Mouse (Mus musculus) lung, embryonic 15.5 days (tissue): ENCODE measurements around the gene Ckb. TPM values are rescaled to one million over a fixed set of nuclear protein-coding genes. Genes with fewer than 3 reads are reported as not detected.
A peak's percentile ranks its signal among the peaks of the same experiment; 100 is the strongest.
"Not testable (repeated sequence)": the region's sequence is repeated elsewhere in the genome, so short reads cannot be mapped to it uniquely, and the experiment has no call there.

ENCODE experiments used
- ATAC-seq: fragments of 200-750 bp; cut with Nextera tagmentation; 2 replicates; pipeline ENCODE4 v1.8.0; 2017; ENCODE audit warnings: moderate number of reproducible peaks, borderline replicate concordance; ENCODE audit not compliant: low FRiP score, low TSS enrichment; ENCODE audit errors: extremely low read depth
- H3K27ac ChIP-seq: fragments of 300-500 bp; sonication (generic); 2 replicates; pipeline ENCODE4 v1.5.1; 2015; ENCODE audit warnings: moderate library complexity, mild to moderate bottlenecking, inconsistent platforms
- H3K27me3 ChIP-seq: fragments of 300-500 bp; sonication (generic); 2 replicates; pipeline ENCODE4 v1.6.1; 2015; ENCODE audit warnings: inconsistent platforms
- H3K36me3 ChIP-seq: fragments of 300-500 bp; sonication (generic); 2 replicates; pipeline ENCODE4 v1.6.1; 2015; ENCODE audit warnings: inconsistent platforms
- H3K4me1 ChIP-seq: fragments of 300-500 bp; sonication (generic); 2 replicates; pipeline ENCODE4 v1.6.1; 2015; ENCODE audit warnings: inconsistent platforms
- H3K4me2 ChIP-seq: fragments of 300-500 bp; sonication (generic); 2 replicates; pipeline ENCODE4 v1.6.1; 2015; ENCODE audit warnings: inconsistent platforms, mild to moderate bottlenecking, moderate library complexity
- H3K4me3 ChIP-seq: fragments of 300-500 bp; sonication (generic); 2 replicates; pipeline ENCODE4 v1.5.1; 2015; ENCODE audit warnings: mild to moderate bottlenecking, inconsistent platforms
- H3K9ac ChIP-seq: fragments of 300-500 bp; sonication (generic); 2 replicates; pipeline ENCODE4 v1.6.1; 2015; ENCODE audit warnings: inconsistent platforms
- H3K9me3 ChIP-seq: fragments of 300-500 bp; sonication (generic); 2 replicates; pipeline ENCODE4 v1.6.1; 2016; ENCODE audit warnings: inconsistent platforms
- WGBS: fragments of 180-500 bp; shearing (Covaris S2); methylation state at CpG from one replicate; pipeline ENCODE4 v1.1.7; 2015; 5-methylcytosine and 5-hydroxymethylcytosine counted together
- polyA plus RNA-seq: library from polyadenylated mRNA; unstranded; fragments of >200 nt; fragmentation: Nextera tagmentation; extraction: Ambion mirVana; gene quantifications from 2 replicates; pipeline ENCODE4 v1.2.1, GENCODE M21; 2015

Ckb gene
- polyA plus RNA-seq, 1 experiment from 2014 or later = 252 TPM

DNA sequence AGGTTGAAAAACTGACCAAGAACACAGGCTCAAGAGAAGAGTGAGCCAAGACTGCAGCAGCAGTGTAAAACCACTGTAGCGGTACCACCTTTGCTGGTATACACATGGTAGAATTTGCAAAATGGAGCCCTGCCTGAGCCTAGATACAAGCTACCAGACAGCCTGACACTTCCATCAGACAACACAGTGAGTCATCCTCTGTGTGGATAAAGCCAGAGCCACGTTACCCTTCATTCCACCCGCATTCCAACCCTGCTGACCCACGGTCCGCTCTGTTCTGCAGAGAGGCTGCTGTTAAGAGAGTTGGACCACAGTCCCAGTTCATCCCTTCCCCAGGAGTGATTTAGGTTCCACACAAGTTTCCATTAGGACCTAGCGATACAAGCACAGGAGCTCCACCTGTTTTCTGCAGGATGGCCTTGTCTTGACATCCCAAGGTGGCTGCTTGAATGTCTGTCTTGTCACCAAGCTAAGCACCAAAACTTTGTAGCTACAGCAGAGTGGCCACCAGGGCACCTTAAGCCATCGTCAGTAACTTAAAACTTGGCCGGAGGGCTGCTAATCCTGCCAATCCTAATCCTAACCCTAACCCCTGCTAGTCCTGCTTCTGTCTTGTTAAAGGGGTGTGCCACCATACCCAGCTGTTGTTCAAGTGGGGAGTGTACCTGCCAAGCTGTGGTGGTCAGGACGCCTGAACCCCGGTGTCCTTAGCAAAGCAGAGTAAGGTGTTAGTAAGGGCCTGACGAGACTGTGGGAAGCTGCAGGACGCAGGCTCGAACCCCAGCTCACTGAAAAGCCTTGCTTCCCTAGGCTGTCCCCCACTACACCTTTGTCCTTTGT lies 6.9 kb downstream of the Ckb start:
- ATAC-seq = no peak
- Histone ChIP-seq H3K36me3 (peaks cover 7% of the 10 kb centered on the region), H3K27ac (peak overlapping the region; percentile 96), H3K4me1 (peaks cover 47% of the 10 kb centered on the region), H3K4me2 (no peak overlapping the region), H3K4me3 (no peak overlapping the region), H3K9me3 (no peaks in the 10 kb centered on the region), H3K9ac (no peak overlapping the region), H3K27me3 (peaks cover 9% of the 10 kb centered on the region)
- 74% methylated on average over 13 of the region's 13 CpGs for WGBS

GRCm38 (mm10) chr12:111664144-111664634 lies 7.9 kb downstream of the Ckb start:
- H3K36me3 ChIP-seq = peaks cover 7% of the 10 kb centered on the region
- H3K4me1 ChIP-seq = peaks cover 37% of the 10 kb centered on the region
- no peak overlapping the region for H3K9ac ChIP-seq
- 0 out of 2 replicates have a peak, but pooled peaks cover under 1% of the 10 kb centered on the region for H3K27me3 ChIP-seq
- 7% methylated on average over 6 of the region's 6 CpGs for WGBS
- H3K4me2 ChIP-seq = peak overlapping the region; percentile 41
- H3K9me3 ChIP-seq = no peaks in the 10 kb centered on the region
- no peak overlapping the region for H3K4me3 ChIP-seq
- peak overlapping the region; percentile 96 for H3K27ac ChIP-seq
- ATAC-seq = peak; percentile 84

GRCm38 (mm10) chr12:111663228-111664143 lies 8.7 kb downstream of the Ckb start:
- Histone ChIP-seq H3K4me1 (peaks cover 30% of the 10 kb centered on the region), H3K4me2 (peak overlapping the region; percentile 41), H3K4me3 (no peak overlapping the region), H3K9ac (no peak overlapping the region), H3K9me3 (no peaks in the 10 kb centered on the region), H3K27ac (peak overlapping the region; percentile 96), H3K27me3 (no peaks in the 10 kb centered on the region), H3K36me3 (peaks cover 7% of the 10 kb centered on the region)
- ATAC-seq = no peak; the same call in 1 of the 2 replicates
- WGBS = 30% methylated on average over 17 of the region's 17 CpGs

GRCm38 (mm10) chr12:111661554-111661953 lies 10.6 kb downstream of the Ckb start:
- H3K36me3 ChIP-seq = peaks cover 13% of the 10 kb centered on the region
- H3K9me3 ChIP-seq, H3K4me2 ChIP-seq, H3K27me3 ChIP-seq, H3K4me3 ChIP-seq, ATAC-seq, H3K27ac ChIP-seq, H3K9ac ChIP-seq: not testable (repeated sequence)
- 95% methylated on average over 11 of the region's 11 CpGs for WGBS
- peaks cover 29% of the 10 kb centered on the region for H3K4me1 ChIP-seq

- Histone ChIP-seq H3K27me3 (no peaks in the 10 kb centered on the region), H3K4me2 (no peak overlapping the region), H3K4me1 (peaks cover 26% of the 10 kb centered on the region), H3K9ac (no peak overlapping the region), H3K36me3 (peaks cover 22% of the 10 kb centered on the region), H3K4me3 (no peak overlapping the region), H3K27ac (no peak overlapping the region), H3K9me3 (no peaks in the 10 kb centered on the region)
- 91% methylated on average over 1 of the region's 1 CpGs for WGBS
- no peak for ATAC-seq
Observed at GRCm38 (mm10) chr12:111660628-111661027, 11.5 kb downstream of the Ckb start.

- H3K9ac ChIP-seq = no peak overlapping the region
- WGBS = 93% methylated on average over 4 of the region's 4 CpGs
Observed at GRCm38 (mm10) chr12:111659331-111659730, 12.8 kb downstream of the Ckb start.

GRCm38 (mm10) chr12:111655695-111656094 lies 16.4 kb downstream of the Ckb start:
- Histone ChIP-seq H3K27me3 (no peaks in the 10 kb centered on the region), H3K9me3 (no peaks in the 10 kb centered on the region), H3K4me2 (no peak overlapping the region), H3K9ac (no peak overlapping the region), H3K4me3 (no peak overlapping the region), H3K4me1 (no peaks in the 10 kb centered on the region), H3K36me3 (peaks cover 48% of the 10 kb centered on the region), H3K27ac (no peak overlapping the region)
- no peak for ATAC-seq
- WGBS = 91% methylated on average over 11 of the region's 11 CpGs

More at GRCm38 (mm10) chr12:111659331-111659730, 12.8 kb downstream of the Ckb start:
- Histone ChIP-seq H3K4me1 (peaks cover 14% of the 10 kb centered on the region), H3K9me3 (no peaks in the 10 kb centered on the region), H3K27me3 (no peaks in the 10 kb centered on the region), H3K4me3 (no peak overlapping the region), H3K36me3 (peaks cover 35% of the 10 kb centered on the region), H3K27ac (no peak overlapping the region), H3K4me2 (no peak overlapping the region)
- no peak for ATAC-seq

DNA sequence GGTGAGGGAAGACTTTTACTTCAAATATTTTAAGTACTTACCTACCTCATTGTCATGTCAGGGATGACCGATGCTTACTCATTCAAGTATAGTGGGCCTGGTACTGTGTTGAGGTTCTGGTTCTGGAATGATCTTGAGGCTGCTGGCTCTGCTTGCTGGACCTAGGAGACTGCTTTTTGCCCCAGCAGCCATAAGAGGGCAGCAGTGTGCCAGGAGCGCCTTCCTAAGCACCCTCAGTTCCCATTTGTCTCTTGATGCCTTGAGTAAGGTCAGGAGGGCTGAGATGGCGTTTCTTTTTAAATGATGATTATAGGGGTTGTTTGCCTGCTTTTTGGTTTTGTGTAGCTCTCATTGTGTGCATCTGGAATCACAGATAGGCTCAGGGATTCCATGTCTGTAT lies 18.7 kb downstream of the Ckb start:
- Histone ChIP-seq H3K36me3 (peaks cover 66% of the 10 kb centered on the region), H3K4me2 (no peak overlapping the region), H3K4me1 (no peaks in the 10 kb centered on the region), H3K4me3 (no peak overlapping the region), H3K9ac (no peak overlapping the region), H3K9me3 (no peaks in the 10 kb centered on the region), H3K27me3 (no peaks in the 10 kb centered on the region), H3K27ac (no peak overlapping the region)
- WGBS = 26% methylated on average over 3 of the region's 3 CpGs
- ATAC-seq = 0 out of 2 replicates have a peak, but pooled peaks have one; percentile 39

- H3K4me2 ChIP-seq = no peak overlapping the region
- no peak overlapping the region for H3K27ac ChIP-seq
- H3K9me3 ChIP-seq = no peaks in the 10 kb centered on the region
- H3K9ac ChIP-seq = no peak overlapping the region
- ATAC-seq = no peak
- no peaks in the 10 kb centered on the region for H3K27me3 ChIP-seq
- no peaks in the 10 kb centered on the region for H3K4me1 ChIP-seq
- 92% methylated on average over 3 of the region's 3 CpGs for WGBS
- H3K4me3 ChIP-seq = no peak overlapping the region
- H3K36me3 ChIP-seq = peaks cover 68% of the 10 kb centered on the region
Observed at GRCm38 (mm10) chr12:111652953-111653352, 19.2 kb downstream of the Ckb start.

- H3K4me3 ChIP-seq = no peak overlapping the region
- no peaks in the 10 kb centered on the region for H3K27me3 ChIP-seq
- H3K36me3 ChIP-seq = peaks cover 84% of the 10 kb centered on the region
- no peaks in the 10 kb centered on the region for H3K4me1 ChIP-seq
- no peak overlapping the region for H3K4me2 ChIP-seq
- no peak; the same call in 1 of the 2 replicates for ATAC-seq
- 45% methylated on average over 6 of the region's 6 CpGs for WGBS
- no peak overlapping the region for H3K27ac ChIP-seq
- H3K9ac ChIP-seq = no peak overlapping the region
- H3K9me3 ChIP-seq = no peaks in the 10 kb centered on the region
Observed at GRCm38 (mm10) chr12:111648061-111648645, 24.0 kb downstream of the Ckb start.
